Comparison of ENCODE assay signal across 27 mouse cellular contexts in genomic region chr19:24428011-24428410, GRCm38 (mm10). TPM values are rescaled to one million over a fixed set of nuclear protein-coding genes. Genes with fewer than 3 reads are reported as not detected.
DNase-seq lines count a peak whose midpoint lies in the region; ATAC-seq and TF ChIP-seq lines count a peak whose summit lies in the region.
"Had no signal": no experiment of that assay in that cellular context is flagged by ENCODE, and none has a peak within 500 bp of the region (broad histone marks: within the 10 kb centered on the region; RNA-seq: fewer than 3 reads in every experiment).

No protein-coding gene starts in this region.

- H3K9ac ChIP-seq in heart, embryonic 11.5 days (ENCODE audit: low read depth, low read length), result no peak overlapping the region
- no peak overlapping the region for H3K9ac ChIP-seq in CH12.LX (ENCODE audit: insufficient read depth, low read depth)
- no peak overlapping the region for H3K9ac ChIP-seq in MEL (ENCODE audit: control insufficient read depth, low read depth, low read length, poor library complexity, severe bottlenecking)
- H3K9ac ChIP-seq: embryonic facial prominence, embryonic 13.5 days; embryonic facial prominence, embryonic 15.5 days; forebrain, embryonic 12.5 days had no signal

- dilution Hi-C loops in CH12.LX (cut with MboI; ENCODE audit: extremely low pct_ligation_motif_present, extremely low pct_unique_long_range_greater_than_20kb, low sequenced_read_pairs), result no loop called here

- H3K79me2 ChIP-seq in CH12.LX (replicated peaks; ENCODE audit: control insufficient read depth, extremely low read depth, insufficient read depth, poor library complexity, severe bottlenecking), result no peaks in the 10 kb centered on the region
- no peaks in the 10 kb centered on the region for H3K79me2 ChIP-seq in MEL (ENCODE audit: control insufficient read depth, insufficient read depth, low read length, poor library complexity)

- no peak for TF ChIP-seq POLR2A in CH12.LX (IDR thresholded peaks at IDR 0.05; ENCODE audit: low read depth, low read length)
- no peak for TF ChIP-seq POLR2A in MEL (IDR thresholded peaks at IDR 0.05; ENCODE audit: control insufficient read depth in 1 of 2, insufficient read depth in 1 of 2, low read depth in 1 of 2, low read length in 2 of 2, poor library complexity in 1 of 2)

- TF ChIP-seq EP300 in CH12.LX (IDR thresholded peaks at IDR 0.05; ENCODE audit: low read length) (peak; percentile 78), MEL (IDR thresholded peaks at IDR 0.05; ENCODE audit: low read depth in 1 of 2, low read length in 2 of 2) (no peak)

- no peak overlapping the region for H3K4me2 ChIP-seq in heart, embryonic 11.5 days
- 0 out of 2 replicates have a peak overlapping the region, but pooled peaks have one; percentile 11 for H3K4me2 ChIP-seq in CH12.LX (ENCODE audit: insufficient read depth, low read depth, poor library complexity, severe bottlenecking)
- H3K4me2 ChIP-seq: embryonic facial prominence, embryonic 13.5 days; embryonic facial prominence, embryonic 15.5 days; forebrain, embryonic 12.5 days had no signal

- WGBS in heart, embryonic 10.5 days, result 97% methylated on average over 3 of the region's 3 CpGs
- 84% methylated on average over 3 of the region's 3 CpGs for WGBS in heart, embryonic 11.5 days (ENCODE audit: insufficient replicate concordance)

- DNase-seq in heart, embryonic 10.5 days (ENCODE audit: low spot score), result peak; percentile 53
- DNase-seq in CH12.LX (ENCODE audit: extremely low read depth) (peak; percentile 66), MEL (ENCODE audit: low read depth, low spot score) (peak; percentile 30)
- no peak for DNase-seq in testis, postnatal 14 days (ENCODE audit: low spot score)
- DNase-seq in ovary, adult 18-20 months (ENCODE audit: low spot score), result no peak
- DNase-seq: adrenal gland, adult 8-10 months; adrenal gland, postnatal 14 days; adrenal gland, postnatal 36 days; B cell, adult 2 months; cerebellum, adult 11 months; cerebellum, adult 18-20 months; cerebellum, adult 8-10 months; cerebellum, adult 9-11 months; cerebellum, postnatal 14 days; cerebellum, postnatal 36 days; embryo, embryonic 11 days had no signal

- no peaks in the 10 kb centered on the region for H3K27me3 ChIP-seq in heart, embryonic 10.5 days (ENCODE audit: insufficient read depth, poor library complexity, severe bottlenecking)
- H3K27me3 ChIP-seq in heart, embryonic 11.5 days (ENCODE audit: control insufficient read depth, insufficient read depth, low read length), result no peaks in the 10 kb centered on the region
- H3K27me3 ChIP-seq in CH12.LX (replicated peaks), result no peaks in the 10 kb centered on the region
- no peaks in the 10 kb centered on the region for H3K27me3 ChIP-seq in MEL (ENCODE audit: control insufficient read depth in 1 of 2, insufficient read depth in 2 of 2, low read length in 2 of 2)
- H3K27me3 ChIP-seq: embryonic facial prominence, embryonic 13.5 days; embryonic facial prominence, embryonic 15.5 days; forebrain, embryonic 12.5 days had no signal

- in situ Hi-C loops in CH12.LX (cut with MboI; ENCODE audit: low pct_ligation_motif_present, low pct_unique_long_range_greater_than_20kb, low sequenced_read_pairs), result no loop called here

- H3K9me3 ChIP-seq in heart, embryonic 10.5 days, result no peaks in the 10 kb centered on the region
- H3K9me3 ChIP-seq in heart, embryonic 11.5 days (replicated peaks; ENCODE audit: control insufficient read depth, low read length), result no peaks in the 10 kb centered on the region
- H3K9me3 ChIP-seq in CH12.LX (replicated peaks; ENCODE audit: low read length), result no peaks in the 10 kb centered on the region
- no peaks in the 10 kb centered on the region for H3K9me3 ChIP-seq in MEL (replicated peaks; ENCODE audit: insufficient read depth, low read length)
- H3K9me3 ChIP-seq: embryonic facial prominence, embryonic 13.5 days; embryonic facial prominence, embryonic 15.5 days; forebrain, embryonic 10.5 days; forebrain, embryonic 12.5 days had no signal

- no peak overlapping the region for H3K27ac ChIP-seq in heart, embryonic 10.5 days
- no peak overlapping the region for H3K27ac ChIP-seq in heart, embryonic 11.5 days (ENCODE audit: low read depth, low read length)
- no peak overlapping the region for H3K27ac ChIP-seq in CH12.LX (ENCODE audit: insufficient read depth, low read depth)
- no peak overlapping the region for H3K27ac ChIP-seq in MEL (ENCODE audit: control insufficient read depth, low read depth, low read length)
- H3K27ac ChIP-seq: embryonic facial prominence, embryonic 13.5 days; embryonic facial prominence, embryonic 15.5 days; forebrain, embryonic 10.5 days; forebrain, embryonic 12.5 days had no signal

- H3K36me3 ChIP-seq in heart, embryonic 10.5 days, result no peaks in the 10 kb centered on the region
- no peaks in the 10 kb centered on the region for H3K36me3 ChIP-seq in heart, embryonic 11.5 days (ENCODE audit: control insufficient read depth, insufficient read depth, low read length)
- H3K36me3 ChIP-seq in CH12.LX (replicated peaks in 1 of 2; ENCODE audit: control insufficient read depth in 1 of 2, insufficient read depth in 1 of 2, low read length in 1 of 2) (no peaks in the 10 kb centered on the region), MEL (ENCODE audit: control insufficient read depth in 1 of 2, insufficient read depth in 2 of 2, low read length in 2 of 2) (no peaks in the 10 kb centered on the region)
- H3K36me3 ChIP-seq: embryonic facial prominence, embryonic 13.5 days; embryonic facial prominence, embryonic 15.5 days; forebrain, embryonic 10.5 days; forebrain, embryonic 12.5 days had no signal

- peaks cover 16% of the 10 kb centered on the region for H3K4me1 ChIP-seq in heart, embryonic 10.5 days
- peaks cover 7% of the 10 kb centered on the region; the same call in 1 of the 2 replicates for H3K4me1 ChIP-seq in heart, embryonic 11.5 days (ENCODE audit: control insufficient read depth, insufficient read depth, low read length)
- H3K4me1 ChIP-seq in CH12.LX (ENCODE audit: control insufficient read depth in 1 of 2, insufficient read depth in 2 of 2), result peaks cover 25 to 64% of the 10 kb centered on the region in 2 experiments
- no peaks in the 10 kb centered on the region for H3K4me1 ChIP-seq in MEL (ENCODE audit: control insufficient read depth in 1 of 2, insufficient read depth in 2 of 2, low read length in 2 of 2)
- H3K4me1 ChIP-seq: embryonic facial prominence, embryonic 15.5 days; forebrain, embryonic 10.5 days; forebrain, embryonic 12.5 days had no signal

- no peak for TF ChIP-seq RAD21 in CH12.LX (IDR thresholded peaks at IDR 0.05; ENCODE audit: low read depth, low read length)
- TF ChIP-seq RAD21 in MEL (IDR thresholded peaks at IDR 0.05; ENCODE audit: low read depth, low read length), result no peak

- no peak for ATAC-seq in heart, embryonic 11.5 days (replicated peaks; ENCODE audit: insufficient number of reproducible peaks, low FRiP score, low TSS enrichment)
- no peak for ATAC-seq in cerebellum, adult (ENCODE audit: insufficient number of reproducible peaks, low FRiP score, low TSS enrichment)
- ATAC-seq: activated CD4-positive, CD25-positive, alpha-beta regulatory T cell, adult 4 months; CD4-positive, CD25-positive, alpha-beta regulatory T cell, adult 4 months; forebrain, embryonic 14.5 days; forebrain, embryonic 16.5 days had no signal

- TF ChIP-seq CTCF in CH12.LX (conservative IDR thresholded peaks at IDR 0.05 in 1 of 2, IDR thresholded peaks at IDR 0.05 in 1 of 2; ENCODE audit: low read depth in 2 of 2, low read length in 2 of 2) (no peak), MEL (IDR thresholded peaks at IDR 0.05 in 2 of 3, conservative IDR thresholded peaks at IDR 0.05 in 1 of 3; ENCODE audit: control insufficient read depth in 1 of 3, insufficient read depth in 1 of 3, low read depth in 2 of 3, low read length in 3 of 3, poor library complexity in 1 of 3, severe bottlenecking in 1 of 3) (no peak)

- no peak overlapping the region for H3K4me3 ChIP-seq in heart, embryonic 10.5 days
- no peak overlapping the region for H3K4me3 ChIP-seq in heart, embryonic 11.5 days (ENCODE audit: low read depth, low read length)
- H3K4me3 ChIP-seq in CH12.LX (replicated peaks in 1 of 3; ENCODE audit: low read depth in 2 of 3, low read length in 2 of 3, poor library complexity in 1 of 3) (no peak overlapping the region), MEL (ENCODE audit: control insufficient read depth in 1 of 2, insufficient read depth in 1 of 2, low read depth in 2 of 2, low read length in 2 of 2) (no peak overlapping the region)
- H3K4me3 ChIP-seq: embryonic facial prominence, embryonic 13.5 days; embryonic facial prominence, embryonic 15.5 days; erythroblast, embryonic 14.5 days; forebrain, embryonic 10.5 days; forebrain, embryonic 12.5 days had no signal

TF ChIP-seq in CH12.LX, 34 proteins besides CTCF, POLR2A, EP300 and RAD21 (continues in another document):
- TF ChIP-seq RCOR1 (conservative IDR thresholded peaks at IDR 0.05; ENCODE audit: low read depth, low read length) (no peak; the same call in 1 of the 2 replicates), MEF2A (IDR thresholded peaks at IDR 0.05; ENCODE audit: borderline replicate concordance, low read depth, low read length) (peak; percentile 27; the same call in 1 of the 2 replicates), TCF12 (IDR thresholded peaks at IDR 0.05; ENCODE audit: low read depth, low read length) (peak; percentile 58; the same call in 1 of the 2 replicates), MAFK (IDR thresholded peaks at IDR 0.05; ENCODE audit: insufficient replicate concordance, low read length) (peak; percentile 66; the same call in 1 of the 2 replicates), ETS1 (conservative IDR thresholded peaks at IDR 0.05; ENCODE audit: low read depth, low read length) (0 out of 2 replicates have a peak, but pooled peaks have one; percentile 13)

TF ChIP-seq in MEL, 35 proteins besides CTCF, POLR2A, EP300 and RAD21 (continues in another document):
- TF ChIP-seq GABPA (IDR thresholded peaks at IDR 0.05; ENCODE audit: low read depth, low read length) (no peak), GATA1 (IDR thresholded peaks at IDR 0.05; ENCODE audit: low read depth, low read length) (no peak), E2F4 (IDR thresholded peaks at IDR 0.05; ENCODE audit: borderline replicate concordance, low read depth, low read length) (no peak), TBP (IDR thresholded peaks at IDR 0.05; ENCODE audit: low read depth, low read length) (no peak), MEF2A (IDR thresholded peaks at IDR 0.05; ENCODE audit: extremely low read depth, insufficient replicate concordance, low read depth, low read length, poor library complexity, severe bottlenecking) (no peak), NELFE (IDR thresholded peaks at IDR 0.05; ENCODE audit: low read depth, low read length) (no peak), HCFC1 (IDR thresholded peaks at IDR 0.05; ENCODE audit: low read depth, low read length) (no peak)

RNA-seq across cellular contexts. Expression of gene Fam122a, which starts 49.1 kb away (rescaled TPM):
- 44.5 and 50.9 TPM in 2 replicates for polyA plus RNA-seq in heart, embryonic 10.5 days (2016; fragmentation: Nextera tagmentation; extraction: Ambion mirVana)
- polyA plus RNA-seq in heart, embryonic 11.5 days (2014; fragmentation: Nextera tagmentation; extraction: Ambion mirVana), result 42.6 and 43.5 TPM in 2 replicates
- 4.1 and 4.5 TPM in 2 replicates for total RNA-seq in CH12.LX (2012; rRNA removed)
- 2.6 and 3.2 TPM in 2 replicates for total RNA-seq in CH12.LX (2014; rRNA removed)
- polyA plus RNA-seq in CH12.LX (2012; ENCODE audit: insufficient read length, low read depth), result 29.2 and 34.6 TPM in 2 replicates
- total RNA-seq in MEL (2012; rRNA removed), result 3.9 and 4.5 TPM in 2 replicates
- polyA plus RNA-seq in MEL (2012; ENCODE audit: insufficient read depth in 1 of 2, insufficient read length in 2 of 2, low read depth in 1 of 2, low replicate concordance in 2 of 2, missing spikeins in 1 of 2), result 10 to 100 TPM in 1 of 2 experiments, not detected in 1; 38.4 TPM

Comparison
In these comparisons a context has a peak if more than half of its experiments do, and no peak if none do; other contexts are left out.
1. DNase-seq: peak in heart, embryonic 10.5 days (single experiment), CH12.LX (single experiment) and MEL (single experiment); none in testis, postnatal 14 days (single experiment) and ovary, adult 18-20 months (single experiment).